Mouse (Mus musculus): ENCODE data around the gene Abracl.

- TF ChIP-seq GATA1 (IDR thresholded peaks at IDR 0.05; ENCODE audit: low read length), result no peak
- no peak for TF ChIP-seq TAL1 (IDR thresholded peaks at IDR 0.05; ENCODE audit: low read length)
These were observed 41.6 kb upstream of the Abracl start for GRCm38 (mm10) chr10:18064606-18065228.
